Mouse (Mus musculus) intestine, embryonic 16.5 days (tissue): ENCODE data around the gene Pold4. TPM values are rescaled to one million over a fixed set of nuclear protein-coding genes. Genes with fewer than 3 reads are reported as not detected.

Experiments
- ATAC-seq: fragments of 200-750 bp; cut with Nextera tagmentation; 2 replicates; pipeline ENCODE4 v1.8.0; 2017; ENCODE audit warnings: moderate TSS enrichment, moderate library complexity
- H3K27ac ChIP-seq: fragments of 300-500 bp; sonication (generic); 2 replicates; pipeline ENCODE4 v1.5.1; 2014; ENCODE audit warnings: mild to moderate bottlenecking, low read length
- H3K27me3 ChIP-seq: fragments of 300-500 bp; sonication (generic); replicated peaks from 2 replicates; pipeline ENCODE4 v1.6.1; 2014; ENCODE audit warnings: low read length, control low read depth, mixed read lengths; ENCODE audit not compliant: control insufficient read depth, insufficient read depth
- H3K36me3 ChIP-seq: fragments of 300-500 bp; sonication (generic); 2 replicates; pipeline ENCODE4 v1.6.1; 2014; ENCODE audit warnings: low read length, control low read depth; ENCODE audit not compliant: control insufficient read depth, insufficient read depth
- H3K4me1 ChIP-seq: fragments of 300-500 bp; sonication (generic); 2 replicates; pipeline ENCODE4 v1.6.1; 2014; ENCODE audit warnings: low read length, control low read depth, mixed read lengths; ENCODE audit not compliant: control insufficient read depth, insufficient read depth
- H3K4me2 ChIP-seq: fragments of 300-500 bp; sonication (generic); 2 replicates; pipeline ENCODE4 v1.6.1; 2014; ENCODE audit warnings: low read depth, low read length, control low read depth
- H3K4me3 ChIP-seq: fragments of 300-500 bp; sonication (generic); 2 replicates; pipeline ENCODE4 v1.5.1; 2014; ENCODE audit warnings: mild to moderate bottlenecking, low read length
- H3K9ac ChIP-seq: fragments of 300-500 bp; sonication (generic); 2 replicates; pipeline ENCODE4 v1.6.1; 2014; ENCODE audit warnings: low read depth, low read length
- H3K9me3 ChIP-seq: fragments of 300-500 bp; sonication (generic); 2 replicates; pipeline ENCODE4 v1.6.1; 2016; ENCODE audit warnings: low read length, control low read depth; ENCODE audit not compliant: control insufficient read depth
- WGBS: fragments of 180-500 bp; shearing (Covaris S2); extraction: QIAGEN DNeasy Blood & Tissue Kit; methylation state at CpG from one replicate; pipeline ENCODE4 v1.1.7; 2014; 5-methylcytosine and 5-hydroxymethylcytosine counted together
- polyA plus RNA-seq: library from polyadenylated mRNA; unstranded; fragments of >200 nt; fragmentation: Nextera tagmentation; extraction: Ambion mirVana; gene quantifications from 2 replicates; pipeline ENCODE4 v1.2.1, GENCODE M21; 2015

Pold4 gene
- polyA plus RNA-seq, 1 experiment from 2014 or later: 46.7 TPM

DNA sequence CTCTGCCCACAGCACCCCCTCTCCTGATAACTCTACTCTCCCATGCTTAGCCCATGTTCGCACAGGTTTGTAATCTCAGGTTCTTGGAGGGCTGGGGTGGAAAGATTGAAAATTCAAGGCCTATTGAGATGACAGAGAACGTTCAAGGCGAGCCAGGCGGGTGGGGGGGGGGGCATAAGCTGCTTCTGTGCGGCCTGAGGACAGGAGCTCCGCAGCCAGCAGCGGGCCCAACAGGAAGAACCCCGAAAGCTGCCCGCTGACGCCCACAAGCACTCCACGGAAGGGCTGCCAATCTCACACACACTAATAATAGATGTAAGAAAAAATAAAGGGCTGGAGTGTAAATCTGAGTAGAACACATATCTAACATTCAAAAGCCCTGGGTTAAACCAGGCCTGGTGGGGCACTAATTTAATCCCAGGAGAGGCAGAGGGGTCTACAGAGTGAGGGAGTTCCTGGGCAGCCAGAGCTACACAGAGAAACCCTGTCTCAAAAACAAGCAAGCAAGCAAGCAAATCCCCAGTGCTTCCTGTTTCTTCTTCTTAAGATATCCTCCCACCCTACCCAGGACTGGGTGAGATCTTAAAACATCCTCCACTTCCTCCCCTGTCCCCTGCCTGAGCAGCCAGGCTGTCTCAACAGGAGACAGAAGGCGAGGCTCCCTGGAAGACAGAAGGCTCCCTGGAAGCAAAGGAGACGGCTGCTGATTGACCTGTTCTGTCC is 27.9 kb upstream of the Pold4 start:
- Histone ChIP-seq H3K27ac (no peak overlapping the region), H3K27me3 (no peaks in the 10 kb centered on the region), H3K36me3 (0 out of 2 replicates have a peak, but pooled peaks cover 2% of the 10 kb centered on the region), H3K4me3 (no peak overlapping the region), H3K4me1 (peaks cover 12% of the 10 kb centered on the region), H3K4me2 (no peak overlapping the region), H3K9me3 (no peaks in the 10 kb centered on the region), H3K9ac (no peak overlapping the region)
- WGBS: 70% methylated on average over 13 of the region's 13 CpGs
- no peak for ATAC-seq

DNA sequence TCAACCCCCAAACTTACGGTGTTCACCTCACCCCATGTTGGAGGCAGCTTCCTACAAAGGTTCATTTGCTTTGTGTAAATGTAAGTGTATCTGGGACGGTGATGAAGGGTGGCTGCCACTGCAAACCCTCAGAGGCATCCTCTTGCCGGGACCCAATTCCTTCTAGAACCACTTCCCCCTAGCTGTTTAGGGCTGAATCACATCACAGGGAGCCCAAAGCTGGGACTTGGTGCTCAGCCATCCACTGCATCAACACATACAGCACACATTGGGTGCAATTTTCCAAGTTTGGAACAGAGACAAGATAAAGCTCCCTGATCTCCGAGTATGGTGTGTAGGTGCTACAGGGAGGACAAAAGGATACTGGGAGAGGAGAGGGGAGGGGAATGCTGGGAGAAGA is 26.8 kb upstream of the Pold4 start:
- Histone ChIP-seq H3K9ac (no peak overlapping the region), H3K27me3 (no peaks in the 10 kb centered on the region), H3K4me2 (no peak overlapping the region), H3K4me3 (no peak overlapping the region), H3K27ac (no peak overlapping the region), H3K4me1 (peaks cover 12% of the 10 kb centered on the region), H3K9me3 (no peaks in the 10 kb centered on the region), H3K36me3 (no peaks in the 10 kb centered on the region)
- no peak for ATAC-seq
- WGBS: 59% methylated on average over 4 of the region's 4 CpGs

DNA sequence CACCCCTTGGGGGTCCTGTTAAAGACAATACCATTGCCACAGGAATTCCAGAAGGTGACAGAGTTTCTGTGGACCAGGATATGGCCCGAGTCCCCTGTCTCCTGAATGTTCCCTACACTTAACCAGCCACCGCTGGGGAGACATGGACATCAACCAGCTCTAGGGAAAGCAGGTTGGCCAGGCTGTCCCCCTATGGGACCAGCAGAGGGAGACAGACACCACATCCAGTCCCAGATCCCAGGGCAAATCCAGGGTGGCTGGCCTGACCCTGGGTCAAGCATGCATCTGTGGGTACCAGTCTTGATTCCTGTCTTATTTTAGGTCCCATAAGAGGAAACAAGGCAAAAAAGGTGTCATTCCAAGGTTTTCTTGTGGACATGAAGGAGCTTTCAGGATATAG is 24.7 kb upstream of the Pold4 start:
- Histone ChIP-seq H3K4me1 (peaks cover 3% of the 10 kb centered on the region; the same call in 1 of the 2 replicates), H3K36me3 (no peaks in the 10 kb centered on the region)
- 5% methylated on average over 2 of the region's 2 CpGs for WGBS

DNA sequence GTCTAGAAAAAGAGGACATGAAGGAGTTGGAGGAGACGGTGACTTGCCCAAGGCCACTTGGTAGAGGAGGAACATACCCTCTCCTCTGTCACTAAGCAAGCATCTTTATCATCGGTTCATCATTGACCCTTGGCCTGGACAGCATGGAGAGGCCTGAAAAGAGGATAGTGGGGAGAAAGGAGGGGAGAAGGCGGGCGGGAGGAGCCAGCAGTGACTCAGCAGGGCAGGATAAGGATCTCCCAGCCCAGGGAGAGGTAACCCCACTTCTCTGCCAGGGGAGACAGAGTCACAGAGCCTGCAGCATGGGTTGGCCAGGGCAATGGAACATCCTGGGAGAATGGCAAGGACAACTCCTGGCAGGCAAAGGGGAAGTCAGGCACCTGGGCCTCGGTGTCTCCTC is 23.1 kb upstream of the Pold4 start:
- WGBS: 70% methylated on average over 5 of the region's 5 CpGs
- no peak for ATAC-seq
- Histone ChIP-seq H3K4me2 (no peak overlapping the region), H3K27ac (no peak overlapping the region), H3K4me1 (peaks cover 14% of the 10 kb centered on the region), H3K4me3 (no peak overlapping the region), H3K9me3 (no peaks in the 10 kb centered on the region), H3K9ac (no peak overlapping the region), H3K27me3 (no peaks in the 10 kb centered on the region), H3K36me3 (no peaks in the 10 kb centered on the region)

More for the DNA sequence above, 24.7 kb upstream of the Pold4 start:
- Histone ChIP-seq H3K4me3 (no peak overlapping the region), H3K27ac (no peak overlapping the region), H3K4me2 (no peak overlapping the region), H3K9ac (no peak overlapping the region), H3K9me3 (no peaks in the 10 kb centered on the region), H3K27me3 (no peaks in the 10 kb centered on the region)
- peak; percentile 64; the same call in 1 of the 2 replicates for ATAC-seq

DNA sequence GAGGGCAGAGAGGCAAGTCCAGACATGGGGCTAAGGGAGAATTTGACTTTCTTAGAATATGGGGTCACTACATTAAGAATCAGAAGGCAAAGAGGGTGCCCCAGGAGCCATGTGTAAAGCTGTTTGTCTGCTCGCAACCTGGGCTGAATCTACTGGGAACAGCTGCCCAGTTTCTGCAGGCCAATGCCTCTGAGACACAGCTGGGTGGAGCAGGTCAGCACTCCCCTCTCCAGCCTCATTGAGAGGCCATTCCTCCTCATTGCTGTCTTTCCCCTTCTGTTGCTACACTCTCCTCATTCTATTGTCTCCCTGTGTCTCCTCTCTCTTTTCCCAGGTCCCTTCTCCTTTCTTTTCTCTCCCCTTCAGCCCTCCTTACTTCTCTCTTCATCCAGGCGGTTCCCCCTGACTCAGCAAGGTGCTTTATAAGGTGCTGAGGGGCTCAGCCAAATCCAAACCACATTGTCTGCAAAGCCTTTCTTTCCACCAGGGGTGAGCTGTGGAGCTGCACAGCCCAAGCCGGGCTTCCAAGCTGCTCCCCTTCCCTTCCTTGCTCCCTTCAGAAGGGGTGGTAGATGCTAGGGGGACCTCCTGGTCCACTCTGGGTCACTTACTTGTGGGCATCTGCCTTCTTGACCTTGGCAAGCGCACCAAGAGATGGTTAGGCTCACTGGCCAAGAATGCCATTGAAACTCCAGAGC is 19.7 kb upstream of the Pold4 start:
- H3K9me3 ChIP-seq: no peaks in the 10 kb centered on the region
- H3K36me3 ChIP-seq: no peaks in the 10 kb centered on the region
- 59% methylated on average over 4 of the region's 4 CpGs for WGBS
- H3K4me3 ChIP-seq: no peak overlapping the region
- ATAC-seq: no peak
- H3K9ac ChIP-seq: peak overlapping the region; percentile 16; the same call in 1 of the 2 replicates
- no peak overlapping the region for H3K27ac ChIP-seq
- peaks cover 33% of the 10 kb centered on the region for H3K4me1 ChIP-seq
- no peaks in the 10 kb centered on the region for H3K27me3 ChIP-seq
- H3K4me2 ChIP-seq: no peak overlapping the region

DNA sequence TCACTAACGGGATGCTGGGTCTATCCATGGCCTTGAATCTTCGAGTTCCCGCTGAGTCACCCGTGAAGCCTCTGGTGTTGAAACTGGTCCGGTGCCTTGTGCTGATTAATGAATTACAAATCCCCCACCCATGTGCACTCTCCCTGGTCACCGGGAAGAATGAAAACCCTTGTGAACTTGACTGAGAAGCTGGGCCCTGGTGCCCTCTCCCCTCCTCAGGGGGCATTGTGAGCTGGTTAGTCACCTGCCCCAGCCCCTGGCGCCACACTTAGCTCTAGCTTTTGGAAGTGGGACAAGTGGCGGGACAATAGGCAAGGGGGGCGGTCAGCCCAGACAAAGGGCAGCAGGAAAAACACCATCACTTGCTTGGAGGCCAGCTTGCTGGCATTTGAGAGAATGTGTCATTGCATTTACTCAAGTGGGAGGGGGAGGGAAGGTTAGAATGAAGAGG is 18.1 kb upstream of the Pold4 start:
- peaks cover 48% of the 10 kb centered on the region for H3K4me1 ChIP-seq
- ATAC-seq: peak; percentile 35
- WGBS: 9% methylated on average over 9 of the region's 9 CpGs

DNA sequence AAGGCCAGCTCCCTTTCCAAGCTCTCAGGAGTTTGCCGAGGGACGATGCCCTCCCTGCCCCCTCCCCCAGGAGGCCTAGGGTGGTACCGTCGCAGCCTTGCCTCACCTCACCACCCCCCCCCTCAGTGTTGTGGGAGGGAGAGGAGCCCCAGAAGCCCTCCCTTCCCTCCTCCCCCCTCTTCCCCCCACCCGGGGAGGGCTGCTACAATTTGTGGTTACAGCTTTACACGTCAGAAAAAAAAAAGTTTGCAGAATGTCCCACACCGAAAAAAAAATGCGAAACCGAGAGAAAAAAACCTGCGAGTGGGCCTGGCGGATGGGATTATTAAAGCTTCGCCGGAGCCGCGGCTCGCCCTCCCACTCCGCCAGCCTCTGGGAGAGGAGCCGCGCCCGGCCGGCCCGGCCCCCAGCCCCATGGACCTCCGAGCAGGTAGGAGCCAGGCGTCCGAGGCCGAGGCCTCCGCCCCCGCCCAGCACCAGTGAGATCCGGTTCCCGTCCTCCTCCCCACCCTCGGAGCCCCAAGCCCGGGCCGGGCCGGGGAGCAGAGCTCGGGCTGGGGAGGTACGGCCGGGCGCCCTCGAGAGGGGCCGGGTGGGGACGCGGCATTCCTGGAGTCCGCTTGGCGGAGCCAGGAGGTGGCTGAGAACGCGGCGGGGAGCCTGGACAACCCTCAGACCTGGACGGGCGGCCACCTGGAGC is 17.5 kb upstream of the Pold4 start, which contains the start of the genes Clcf1 and AC109138.7:
Gene Clcf1 (plus strand): TSS at position 168 of the 700 bp plus-strand sequence.
Gene AC109138.7 (plus strand): TSS at position 287 of the 700 bp plus-strand sequence.
- Histone ChIP-seq H3K4me3 (peak within 1 kb of the TSS; percentile 87), H3K4me2 (peak within 1 kb of the TSS; percentile 96), H3K36me3 (no peaks in the 10 kb centered on the region), H3K27me3 (no peaks in the 10 kb centered on the region), H3K9me3 (no peaks in the 10 kb centered on the region), H3K4me1 (peaks cover 51% of the 10 kb centered on the region), H3K9ac (peak within 1 kb of the TSS; percentile 98), H3K27ac (peak within 1 kb of the TSS; percentile 96)
- peak; percentile 49 for ATAC-seq
- WGBS: under 1% methylated on average over 48 of the region's 49 CpGs

More for the DNA sequence above, 18.1 kb upstream of the Pold4 start:
- H3K4me3 ChIP-seq: peak overlapping the region; percentile 87
- peak overlapping the region; percentile 96 for H3K4me2 ChIP-seq
- H3K27me3 ChIP-seq: no peaks in the 10 kb centered on the region
- H3K36me3 ChIP-seq: no peaks in the 10 kb centered on the region
- H3K9ac ChIP-seq: peak overlapping the region; percentile 98
- H3K27ac ChIP-seq: peak overlapping the region; percentile 96
- H3K9me3 ChIP-seq: no peaks in the 10 kb centered on the region

DNA sequence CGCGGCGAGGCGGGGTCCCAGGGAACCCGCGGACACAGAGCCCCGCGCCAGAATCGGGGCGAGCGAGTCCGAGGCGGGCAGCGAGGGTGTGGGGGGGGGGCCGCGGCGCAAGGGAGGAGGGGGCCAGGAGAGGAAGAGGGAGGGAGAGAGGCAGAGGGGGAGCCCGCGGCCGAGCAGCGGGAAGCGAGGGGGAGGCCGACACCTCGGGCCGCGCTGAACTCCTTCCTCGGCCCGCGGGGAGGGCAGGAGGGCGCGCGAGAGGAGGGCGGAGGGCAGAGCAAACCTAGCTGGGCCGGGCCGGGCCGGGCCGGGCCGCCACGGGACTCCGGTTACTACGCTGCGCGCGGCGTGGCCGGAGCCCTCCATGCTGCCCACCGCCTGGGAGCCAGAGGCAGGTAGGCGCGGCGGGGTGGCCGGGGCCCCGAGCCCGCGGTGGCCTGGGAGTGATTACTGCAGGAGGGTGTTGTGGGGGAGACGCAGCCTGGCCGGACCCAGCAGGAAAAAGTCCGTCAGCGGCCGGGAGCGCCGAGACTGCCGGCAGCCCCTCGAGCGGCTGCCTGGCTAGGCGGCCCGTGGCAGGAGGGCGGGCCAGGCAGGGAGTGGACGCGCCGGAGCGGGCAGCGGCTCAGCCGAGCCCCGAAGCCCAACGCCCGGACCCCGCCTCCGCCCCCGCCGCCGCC is 16.8 kb upstream of the Pold4 start:
- H3K4me3 ChIP-seq: peak overlapping the region; percentile 87
- H3K27ac ChIP-seq: peak overlapping the region; percentile 96
- H3K27me3 ChIP-seq: no peaks in the 10 kb centered on the region
- no peaks in the 10 kb centered on the region for H3K9me3 ChIP-seq
- H3K36me3 ChIP-seq: no peaks in the 10 kb centered on the region
- peak overlapping the region; percentile 96 for H3K4me2 ChIP-seq
- peaks cover 57% of the 10 kb centered on the region for H3K4me1 ChIP-seq
- WGBS: 0% methylated on average over 62 of the region's 81 CpGs
- H3K9ac ChIP-seq: peak overlapping the region; percentile 98
- peak; percentile 35 for ATAC-seq
